Mouse (Mus musculus) CH12.LX (cell line): ENCODE data around the gene Dnaaf3. TPM values are rescaled to one million over a fixed set of nuclear protein-coding genes. Genes with fewer than 3 reads are reported as not detected.

Experiments used
- DNase-seq: peaks from one replicate; pipeline ENCODE4 v3.0.0-alpha.2; 2013; ENCODE audit errors: extremely low read depth
- H3K27ac ChIP-seq: 2 replicates; pipeline ENCODE4 v1.5.1; 2012; ENCODE audit warnings: low read depth, mild to moderate bottlenecking, control low read depth, moderate library complexity; ENCODE audit not compliant: insufficient read depth
- H3K27me3 ChIP-seq: replicated peaks from 2 replicates; pipeline ENCODE3; 2012; ENCODE audit warnings: inconsistent platforms
- H3K36me3 ChIP-seq, 2 experiments: replicated peaks in 1 of 2; 2 replicates each; pipeline versions ENCODE3 to v1.6.1; 2012; ENCODE audit warnings: inconsistent platforms in 1 of 2, low read length in 1 of 2, mild to moderate bottlenecking in 1 of 2, mixed read lengths in 1 of 2, moderate library complexity in 1 of 2; ENCODE audit not compliant: control insufficient read depth in 1 of 2, insufficient read depth in 1 of 2
- H3K4me1 ChIP-seq, 2 experiments: 2 replicates each; pipeline ENCODE4 v1.6.1; 2012; ENCODE audit warnings: inconsistent platforms in 1 of 2, moderate library complexity in 1 of 2; ENCODE audit not compliant: insufficient read depth in 2 of 2, control insufficient read depth in 1 of 2
- H3K4me2 ChIP-seq: 2 replicates; pipeline ENCODE4 v1.6.1; 2012; ENCODE audit warnings: low read depth, mild to moderate bottlenecking, control low read depth; ENCODE audit not compliant: poor library complexity, insufficient read depth, severe bottlenecking
- H3K4me3 ChIP-seq, 3 experiments: fragments of 150-350 bp in 1 of 3; sonication (generic) in 1 of 3; replicated peaks in 1 of 3; 2 replicates each; pipeline versions ENCODE3 to v1.5.1; 2011 to 2012; ENCODE audit warnings: low read depth in 2 of 3, low read length in 2 of 3, mild to moderate bottlenecking in 2 of 3, moderate library complexity in 2 of 3, control low read depth in 1 of 3, improper control_type of control experiment in 1 of 3, inconsistent platforms in 1 of 3, mixed read lengths in 1 of 3; ENCODE audit not compliant: poor library complexity in 1 of 3
- H3K79me2 ChIP-seq: replicated peaks from 2 replicates; pipeline ENCODE4 v1.6.1; 2012; ENCODE audit warnings: mild to moderate bottlenecking, moderate library complexity; ENCODE audit not compliant: control insufficient read depth, poor library complexity, insufficient read depth, severe bottlenecking; ENCODE audit errors: extremely low read depth
- H3K9ac ChIP-seq: 2 replicates; pipeline ENCODE4 v1.6.1; 2012; ENCODE audit warnings: low read depth, mild to moderate bottlenecking, control low read depth, moderate library complexity; ENCODE audit not compliant: insufficient read depth
- H3K9me3 ChIP-seq: replicated peaks from 2 replicates; pipeline ENCODE3; 2012; ENCODE audit warnings: low read length, inconsistent platforms, mixed read lengths
- CHD1 ChIP-seq: IDR thresholded peaks from 2 replicates; pipeline ENCODE4 v1.6.1; 2012; ENCODE audit warnings: low read depth, low read length, improper control_type of control experiment, inconsistent platforms
- CHD2 ChIP-seq: IDR thresholded peaks from 2 replicates; pipeline ENCODE4 v1.6.1; 2011; ENCODE audit warnings: low read length, improper control_type of control experiment
- CTCF ChIP-seq, 2 experiments: IDR thresholded peaks in 1 of 2; conservative IDR thresholded peaks in 1 of 2; 2 replicates each; pipeline ENCODE4 v1.5.1; 2011 to 2012; ENCODE audit warnings: low read depth in 2 of 2, low read length in 2 of 2, improper control_type of control experiment in 1 of 2, inconsistent platforms in 1 of 2, mild to moderate bottlenecking in 1 of 2, moderate library complexity in 1 of 2
- ELF1 ChIP-seq: IDR thresholded peaks from 2 replicates; pipeline ENCODE4 v1.6.1; 2014; ENCODE audit warnings: low read depth, mild to moderate bottlenecking, inconsistent platforms, low read length, improper control_type of control experiment
- HCFC1 ChIP-seq: IDR thresholded peaks from 2 replicates; pipeline ENCODE4 v1.6.1; 2012; ENCODE audit warnings: low read depth, mild to moderate bottlenecking, inconsistent platforms, low read length, improper control_type of control experiment
- IRF4 ChIP-seq: IDR thresholded peaks from 2 replicates; pipeline ENCODE4 v1.6.1; 2014; ENCODE audit warnings: low read depth, mild to moderate bottlenecking, inconsistent platforms, low read length, improper control_type of control experiment
- KAT2A ChIP-seq: IDR thresholded peaks from 2 replicates; pipeline ENCODE4 v1.6.1; 2012; ENCODE audit warnings: low read length, improper control_type of control experiment, inconsistent platforms; ENCODE audit not compliant: insufficient replicate concordance
- MAX ChIP-seq: IDR thresholded peaks from 2 replicates; pipeline ENCODE4 v1.6.1; 2011; ENCODE audit warnings: low read length, improper control_type of control experiment
- MAZ ChIP-seq: IDR thresholded peaks from 2 replicates; pipeline ENCODE4 v1.6.1; 2012; ENCODE audit warnings: low read depth, mild to moderate bottlenecking, inconsistent platforms, low read length, improper control_type of control experiment, moderate library complexity
- MXI1 ChIP-seq: IDR thresholded peaks from 2 replicates; pipeline ENCODE4 v1.6.1; 2011; ENCODE audit warnings: mild to moderate bottlenecking, low read depth, low read length, improper control_type of control experiment
- MYC ChIP-seq: IDR thresholded peaks from 2 replicates; pipeline ENCODE4 v1.6.1; 2011; ENCODE audit warnings: low read depth, mild to moderate bottlenecking, improper control_type of control experiment, low read length
- NELFE ChIP-seq: IDR thresholded peaks from 2 replicates; pipeline ENCODE4 v1.6.1; 2011; ENCODE audit warnings: low read depth, low read length, improper control_type of control experiment
- PAX5 ChIP-seq: IDR thresholded peaks from 2 replicates; pipeline ENCODE4 v1.6.1; 2012; ENCODE audit warnings: low read length, inconsistent platforms, mixed read lengths
- RAD21 ChIP-seq: IDR thresholded peaks from 2 replicates; pipeline ENCODE4 v1.6.1; 2011; ENCODE audit warnings: low read depth, mild to moderate bottlenecking, low read length, improper control_type of control experiment, moderate library complexity
- SMC3 ChIP-seq: IDR thresholded peaks from 2 replicates; pipeline ENCODE4 v1.6.1; 2011; ENCODE audit warnings: low read depth, low read length, improper control_type of control experiment
- USF1 ChIP-seq: IDR thresholded peaks from 2 replicates; pipeline ENCODE4 v1.6.1; 2014; ENCODE audit warnings: low read depth, mild to moderate bottlenecking, inconsistent platforms, low read length, improper control_type of control experiment
- USF2 ChIP-seq: conservative IDR thresholded peaks from 2 replicates; pipeline ENCODE4 v1.6.1; 2011; ENCODE audit warnings: low read depth, low read length, improper control_type of control experiment
- ZC3H11A ChIP-seq: IDR thresholded peaks from 2 replicates; pipeline ENCODE4 v1.6.1; 2012; ENCODE audit warnings: low read depth, mild to moderate bottlenecking, inconsistent platforms, low read length, improper control_type of control experiment
- ZMIZ1 ChIP-seq: IDR thresholded peaks from 2 replicates; pipeline ENCODE4 v1.6.1; 2012; ENCODE audit warnings: low read depth, mild to moderate bottlenecking, inconsistent platforms, low read length, improper control_type of control experiment
- ZNF384 ChIP-seq: IDR thresholded peaks from 2 replicates; pipeline ENCODE4 v1.6.1; 2012; ENCODE audit warnings: low read depth, low read length, improper control_type of control experiment, inconsistent platforms
- dilution Hi-C: fragments of 300-500 bp; cut with MboI; formaldehyde crosslinking; loops from 2 replicates; pipeline ENCODE4 v1.14.3; 2020; ENCODE audit warnings: low sequenced_read_pairs; ENCODE audit not compliant: extremely low pct_unique_long_range_greater_than_20kb, extremely low pct_ligation_motif_present
- in situ Hi-C: fragments of 300-500 bp; cut with MboI; formaldehyde crosslinking; loops from 3 replicates; pipeline ENCODE4 v1.14.3; 2019; ENCODE audit warnings: low sequenced_read_pairs, low pct_ligation_motif_present, low pct_unique_long_range_greater_than_20kb, mixed read lengths
- polyA plus RNA-seq: library from polyadenylated mRNA; unstranded; fragments of >175 nt; gene quantifications from 2 replicates; pipeline ENCODE4 v1.2.1, GENCODE M21; 2012; ENCODE audit warnings: low read depth; ENCODE audit not compliant: insufficient read length
- total RNA-seq, 2 experiments: library from RNA; depleted of rRNA; stranded (reverse); fragments of 300-350 nt in 1 of 2; fragments of >200 nt in 1 of 2; gene quantifications; 2 replicates each; pipeline ENCODE4 v1.2.3; 2012 to 2014

Gene Dnaaf3
- total and polyA plus RNA-seq, 3 experiments = 0.16 to 0.83 (median 0.59) TPM

DNA sequence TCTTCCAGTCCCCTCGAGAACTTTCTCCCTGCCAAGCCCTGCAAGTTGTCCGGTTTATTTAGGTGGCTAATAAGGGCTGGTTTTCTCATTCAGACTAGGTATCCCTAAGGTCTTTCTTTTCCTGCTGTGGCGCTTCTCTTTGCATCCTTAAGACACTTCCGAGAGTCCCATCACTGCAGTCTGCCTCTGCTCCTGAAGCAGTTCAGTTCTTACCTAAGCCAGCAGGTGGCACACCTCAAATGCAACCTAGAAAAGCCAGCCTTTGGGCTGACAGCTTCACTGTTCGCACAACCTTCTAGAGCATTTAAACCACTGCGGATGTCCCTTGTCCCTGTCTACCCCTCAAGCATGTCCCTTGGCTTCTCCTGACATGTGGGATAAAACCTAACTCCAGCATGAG, 52.6 kb downstream of the Dnaaf3 start:
- no peak overlapping the region for H3K4me3 ChIP-seq
- no peaks in the 10 kb centered on the region for H3K4me1 ChIP-seq
- H3K4me2 ChIP-seq = no peak overlapping the region
- no peaks in the 10 kb centered on the region for H3K79me2 ChIP-seq
- peak; percentile 68 for TF ChIP-seq SMC3
- TF ChIP-seq CHD1 = no peak
- peak; percentile 22 for TF ChIP-seq RAD21
- TF ChIP-seq CTCF (conservative IDR thresholded peaks at IDR 0.05 in 1 of 2, IDR thresholded peaks at IDR 0.05 in 1 of 2; ENCODE audit: low read depth in 2 of 2, low read length in 2 of 2) = peak; percentile 43 to 66
- TF ChIP-seq, all 38 proteins: peak for 3
- Histone ChIP-seq H3K36me3 (peaks cover 59 to 91% of the 10 kb centered on the region in 2 experiments), H3K27me3 (no peaks in the 10 kb centered on the region), H3K27ac (no peak overlapping the region), H3K9ac (no peak overlapping the region), H3K9me3 (no peaks in the 10 kb centered on the region)
- dilution Hi-C loops = no loop called here
- DNase-seq = peak; percentile 45
- in situ Hi-C loops = loop anchor here (5.0 kb wide), 1 partner anchor 48 kb away; no protein-coding TSS in a partner anchor

DNA sequence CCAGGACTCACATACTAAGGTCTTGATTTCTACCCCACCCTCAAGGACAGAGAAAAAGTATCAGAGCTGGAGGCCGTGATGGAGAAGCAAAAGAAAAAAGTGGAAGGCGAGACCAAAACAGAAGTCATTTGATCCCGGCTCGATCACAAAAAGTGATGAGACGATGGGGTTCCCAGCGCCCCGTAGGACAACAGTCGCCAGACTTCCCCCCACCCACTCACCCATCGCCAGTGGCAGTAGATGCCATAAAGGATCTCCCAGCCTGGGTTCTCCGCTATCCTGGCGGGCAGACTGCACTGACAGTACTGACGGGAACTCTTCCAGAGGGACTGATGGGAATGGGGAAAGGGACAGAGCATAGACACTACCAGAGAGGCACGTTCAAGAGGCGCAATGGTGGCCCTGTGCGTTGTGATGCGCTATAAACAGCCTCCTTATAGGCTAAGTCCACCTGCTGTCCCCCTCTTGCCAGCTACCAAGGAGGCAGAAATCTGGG, 53.4 kb downstream of the Dnaaf3 start:
- Histone ChIP-seq H3K9ac (no peak overlapping the region), H3K27me3 (no peaks in the 10 kb centered on the region), H3K4me3 (no peak overlapping the region), H3K27ac (no peak overlapping the region), H3K4me1 (no peaks in the 10 kb centered on the region), H3K4me2 (no peak overlapping the region), H3K79me2 (no peaks in the 10 kb centered on the region), H3K36me3 (peaks cover 52 to 85% of the 10 kb centered on the region in 2 experiments), H3K9me3 (no peaks in the 10 kb centered on the region)
- TF ChIP-seq ZMIZ1 (no peak), CTCF (conservative IDR thresholded peaks at IDR 0.05 in 1 of 2, IDR thresholded peaks at IDR 0.05 in 1 of 2; ENCODE audit: low read depth in 2 of 2, low read length in 2 of 2) (no peak), MAZ (no peak), MAX (no peak), CHD2 (no peak), HCFC1 (no peak), IRF4 (no peak), CHD1 (no peak), ZC3H11A (no peak), ELF1 (no peak), MYC (no peak), KAT2A (no peak), USF1 (no peak), USF2 (no peak), PAX5 (no peak), NELFE (no peak), MXI1 (no peak), ZNF384 (no peak)
- dilution Hi-C loops (no loop called here), in situ Hi-C loops (loop anchor here (5.0 kb wide), 1 partner anchor 48 kb away; no protein-coding TSS in a partner anchor)
- no peak for DNase-seq
